Mouse (Mus musculus): ENCODE measurements around the gene Rec114.
A peak's percentile ranks its signal among the peaks of the same experiment; 100 is the strongest.

The Rec114 gene

DNA sequence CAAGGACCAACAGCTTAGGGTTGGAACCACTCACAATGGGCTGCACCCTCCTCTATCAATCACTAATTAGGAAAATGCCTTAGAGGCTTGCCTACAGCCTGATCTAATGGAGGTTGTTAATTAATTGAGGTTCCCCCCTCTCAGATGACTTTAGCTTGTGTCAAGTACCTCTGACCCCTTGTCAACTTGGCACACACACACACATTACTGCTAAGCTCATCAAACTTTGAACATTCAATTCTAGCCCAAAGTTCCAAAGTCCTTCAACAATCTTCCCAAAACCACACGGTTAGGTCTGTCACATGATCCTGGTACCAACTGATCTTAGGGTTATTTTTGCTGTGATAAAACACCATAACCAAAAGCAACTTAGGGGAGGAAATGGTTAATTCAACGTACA is 26.9 kb downstream of the Rec114 start:
- no peak for DNase-seq (ENCODE audit: low read depth, low spot score)

DNA sequence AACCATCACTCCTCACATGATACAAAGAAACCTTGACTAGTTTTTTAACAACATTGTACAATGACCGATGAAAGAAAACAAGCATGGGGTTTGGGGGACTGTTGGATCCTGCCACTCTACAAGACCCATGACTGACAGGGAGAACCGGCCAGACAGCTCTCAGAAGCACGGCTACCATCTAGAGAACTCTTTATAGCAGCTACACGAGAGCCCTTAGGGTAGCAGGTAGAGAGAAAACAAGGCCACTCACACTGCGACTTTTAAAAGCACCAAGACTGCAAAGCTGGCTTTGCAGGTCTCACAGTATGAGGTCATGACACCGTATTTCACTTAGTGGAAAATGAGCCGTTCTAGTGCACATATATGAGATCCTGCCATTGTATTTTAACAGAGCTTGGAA is 33.1 kb downstream of the Rec114 start:
- DNase-seq (ENCODE audit: low read depth, low spot score) = no peak

DNA sequence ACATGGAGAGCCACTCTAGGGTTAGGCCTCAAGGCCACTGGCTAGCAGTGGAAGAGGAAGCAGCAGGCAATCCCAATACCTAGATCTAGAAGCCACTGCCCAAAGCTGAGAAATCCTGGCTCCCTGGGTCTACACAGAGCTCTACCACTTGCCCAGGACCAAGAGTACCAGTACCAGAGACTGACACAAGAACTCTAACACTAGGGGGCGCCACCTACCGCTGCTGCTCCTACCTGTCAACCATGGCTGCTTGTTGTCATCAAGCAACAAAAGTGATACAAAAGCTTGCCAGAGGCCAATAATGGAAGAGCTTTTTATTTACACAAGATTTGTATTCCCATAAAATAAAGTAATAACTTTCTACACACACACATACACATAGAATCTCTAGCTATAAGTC is 33.8 kb downstream of the Rec114 start:
- DNase-seq (ENCODE audit: low read depth, low spot score) = peak; percentile 76

DNA sequence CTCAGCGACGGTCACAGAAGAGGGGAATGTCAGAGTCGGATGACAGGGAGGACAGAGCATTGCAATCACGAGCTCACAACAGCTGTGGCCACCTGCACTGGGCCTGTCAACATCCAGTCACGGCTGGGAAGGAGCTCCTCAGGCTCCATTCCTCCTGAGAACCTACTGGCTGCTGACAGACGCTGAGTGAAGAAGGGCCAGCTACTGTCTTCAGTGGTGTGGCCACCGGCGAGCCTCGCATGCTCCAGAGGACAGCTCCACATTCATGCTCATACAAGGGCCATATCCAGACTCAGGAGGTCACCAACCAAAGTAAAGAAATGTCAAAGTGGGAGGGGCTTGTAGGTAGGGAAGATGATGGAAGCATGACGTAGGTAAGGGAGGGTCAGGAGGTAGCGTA is 36.0 kb downstream of the Rec114 start:
- no peak for DNase-seq (ENCODE audit: low read depth, low spot score)

DNA sequence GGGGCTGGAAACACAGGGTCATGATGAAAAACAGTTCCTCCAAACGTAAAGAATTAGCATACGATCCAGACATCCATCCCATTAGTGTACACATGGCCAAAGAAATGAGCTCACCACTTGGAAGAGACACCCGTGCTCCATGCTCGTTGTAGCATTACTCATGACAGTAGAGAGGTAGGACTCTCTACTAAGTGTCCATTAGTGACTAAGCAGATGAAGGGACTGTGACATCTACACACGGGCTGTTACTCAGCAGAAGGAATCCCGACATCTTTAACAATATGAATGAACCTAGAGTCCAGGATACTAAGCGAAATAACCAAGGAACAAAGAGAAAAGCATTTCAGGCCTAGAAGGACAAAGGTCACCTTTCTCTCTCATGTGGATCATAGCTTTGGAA is 37.7 kb downstream of the Rec114 start:
- peak; percentile 69 for DNase-seq (ENCODE audit: low read depth, low spot score)

DNA sequence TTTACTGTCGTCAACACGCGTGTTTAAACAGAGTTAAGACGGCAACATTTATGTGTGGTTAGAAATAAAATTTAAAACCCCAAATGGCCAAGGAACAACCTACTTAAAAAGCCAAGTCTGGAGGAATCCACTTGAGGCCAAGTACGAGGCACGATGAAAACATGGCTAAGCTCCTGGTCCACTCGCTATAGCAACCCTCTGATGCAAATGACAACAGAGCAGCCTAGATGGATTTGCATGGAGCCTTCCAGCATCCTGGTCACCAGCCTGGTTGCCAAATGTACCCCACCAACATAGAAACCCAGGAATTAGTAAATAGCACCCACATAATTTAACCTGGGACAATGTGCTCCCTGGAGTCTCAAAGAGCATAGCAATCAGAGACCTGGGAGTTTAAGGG is 40.0 kb downstream of the Rec114 start:
- no peak for DNase-seq (ENCODE audit: low read depth, low spot score)

DNA sequence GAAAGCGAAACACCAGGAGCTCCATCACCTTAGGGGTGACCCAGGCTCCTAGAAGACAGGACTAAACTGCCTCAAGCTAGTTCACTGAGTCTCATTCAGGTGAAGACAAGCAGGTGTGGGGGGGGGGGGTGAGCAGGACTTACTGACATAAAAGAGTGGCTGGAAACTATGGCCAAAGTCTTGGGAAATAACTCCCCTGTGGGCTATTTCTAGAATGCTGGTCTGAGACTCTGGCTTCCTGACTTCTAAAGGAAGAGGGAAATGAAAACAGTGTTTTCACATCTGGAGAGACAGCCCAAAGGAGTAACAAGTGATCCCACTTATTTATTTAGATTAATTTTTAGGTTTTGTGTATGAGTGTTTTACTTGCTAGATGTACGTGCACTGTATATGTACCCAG is 42.0 kb downstream of the Rec114 start:
- DNase-seq (ENCODE audit: low read depth, low spot score) = peak; percentile 25

DNA sequence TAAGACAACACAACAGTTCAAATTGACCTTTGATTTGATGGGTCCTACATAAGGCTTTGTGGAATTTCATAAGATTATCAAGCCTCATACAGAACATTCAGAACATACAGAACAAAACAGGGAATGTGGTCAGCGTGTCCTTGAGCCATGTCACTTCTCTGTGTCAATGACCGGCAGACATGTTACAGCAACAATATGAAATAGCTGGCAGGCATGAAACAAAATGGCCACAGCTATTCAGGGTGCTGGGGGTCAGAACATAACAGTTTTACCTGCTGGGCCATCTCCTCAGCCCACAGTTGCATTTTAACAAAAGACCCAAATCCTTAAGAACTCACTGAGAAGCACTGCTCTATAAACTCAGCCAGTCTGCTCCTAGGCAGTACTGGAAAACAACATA is 45.3 kb downstream of the Rec114 start:
- DNase-seq (ENCODE audit: low read depth, low spot score) = no peak

DNA sequence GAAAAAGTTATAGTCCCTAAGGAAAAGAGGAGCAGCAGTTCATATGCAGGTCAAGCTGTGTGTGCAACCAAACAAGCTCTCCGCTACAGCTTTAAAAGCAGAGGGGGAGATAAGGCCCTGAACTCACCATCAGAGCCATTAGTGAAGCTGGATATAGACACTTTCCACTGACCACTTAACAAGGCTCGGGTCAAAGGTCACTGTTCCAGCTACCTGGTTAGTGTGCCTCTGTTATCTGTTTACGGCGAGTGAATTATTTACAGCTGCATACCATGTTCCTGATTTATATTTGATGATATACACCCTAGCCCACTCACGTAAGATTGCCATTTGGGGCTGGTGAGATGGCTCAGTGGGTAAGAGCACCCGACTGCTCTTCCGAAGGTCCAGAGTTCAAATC is 52.3 kb downstream of the Rec114 start:
- no peak for DNase-seq (ENCODE audit: low read depth, low spot score)

DNA sequence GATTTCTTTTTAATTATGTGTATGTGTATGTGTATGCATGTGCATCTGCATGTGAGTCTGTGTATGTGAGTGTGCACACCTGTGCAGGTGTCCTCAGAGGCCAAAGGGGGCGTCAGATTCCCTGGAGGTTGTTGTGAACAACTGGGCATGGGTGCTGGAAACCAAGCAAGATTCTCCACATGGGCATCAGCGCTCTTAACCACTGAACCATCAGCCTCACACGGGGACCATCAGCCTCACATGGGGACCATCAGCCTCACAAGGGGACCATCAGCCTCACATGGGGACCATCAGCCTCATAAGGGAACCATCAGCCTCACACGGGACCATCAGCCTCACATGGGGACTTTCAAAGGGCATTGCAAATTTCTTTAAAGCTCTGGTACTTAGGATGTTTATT is 53.1 kb downstream of the Rec114 start:
- DNase-seq (ENCODE audit: low read depth, low spot score) = no peak

DNA sequence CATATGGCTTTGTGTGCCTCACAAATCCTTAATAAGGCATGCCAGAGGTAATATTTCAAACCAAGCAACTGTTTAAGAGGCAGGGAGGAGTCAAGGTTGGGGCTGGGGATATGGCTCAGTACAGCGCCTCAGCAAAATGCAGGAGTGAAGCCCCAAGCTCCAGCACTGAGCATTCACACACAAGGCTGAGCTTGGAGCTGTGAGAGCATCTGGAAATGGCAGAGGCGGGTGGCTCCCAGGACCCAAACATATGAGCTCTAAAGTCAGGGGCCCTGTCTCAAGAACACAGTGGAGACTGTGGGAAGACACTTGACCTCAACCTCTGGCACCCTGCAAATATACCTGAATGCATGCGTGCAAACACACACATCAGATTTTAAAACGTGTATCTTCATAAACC is 55.7 kb downstream of the Rec114 start:
- no peak for DNase-seq (ENCODE audit: low read depth, low spot score)

DNA sequence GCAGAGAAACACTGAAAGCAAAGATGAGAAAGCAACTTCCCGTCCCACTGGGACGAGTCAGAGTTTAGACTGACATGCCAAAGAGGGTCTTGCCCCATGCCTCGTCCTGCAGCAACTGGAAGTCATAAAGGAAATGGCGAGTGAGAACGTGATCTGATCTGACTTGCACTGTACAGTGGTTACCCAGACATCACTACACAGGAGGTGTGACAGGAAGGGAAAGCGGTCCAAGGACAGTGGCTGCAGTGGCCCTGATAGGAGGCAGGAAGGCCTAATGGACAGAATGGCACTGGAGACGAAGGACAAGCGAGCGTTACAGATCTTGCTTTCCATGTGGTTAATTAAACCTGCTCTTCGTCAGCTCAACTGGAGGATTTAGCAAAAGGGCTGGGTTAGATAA is 58.5 kb downstream of the Rec114 start:
- DNase-seq (ENCODE audit: low read depth, low spot score) = no peak

DNA sequence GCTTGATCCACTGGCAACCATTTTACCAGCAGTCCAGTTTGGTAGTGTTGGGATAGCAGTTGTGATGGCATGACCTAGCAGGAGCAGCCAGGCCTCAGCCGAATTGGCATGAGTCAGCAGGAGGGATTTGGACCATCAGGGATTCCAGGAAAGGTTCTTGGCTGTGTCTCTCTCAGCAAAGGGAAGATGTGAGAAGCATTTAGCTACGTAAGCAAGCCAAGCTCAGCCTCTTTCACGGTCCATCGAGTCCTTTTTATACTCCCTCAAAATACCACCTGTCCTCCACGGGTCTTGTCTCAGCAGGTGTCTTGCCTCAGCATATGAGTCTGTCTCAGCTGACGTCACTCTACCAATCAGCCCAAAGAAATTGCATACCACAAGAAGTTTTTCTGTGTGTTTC is 60.4 kb downstream of the Rec114 start:
- DNase-seq (ENCODE audit: low read depth, low spot score) = no peak

DNA sequence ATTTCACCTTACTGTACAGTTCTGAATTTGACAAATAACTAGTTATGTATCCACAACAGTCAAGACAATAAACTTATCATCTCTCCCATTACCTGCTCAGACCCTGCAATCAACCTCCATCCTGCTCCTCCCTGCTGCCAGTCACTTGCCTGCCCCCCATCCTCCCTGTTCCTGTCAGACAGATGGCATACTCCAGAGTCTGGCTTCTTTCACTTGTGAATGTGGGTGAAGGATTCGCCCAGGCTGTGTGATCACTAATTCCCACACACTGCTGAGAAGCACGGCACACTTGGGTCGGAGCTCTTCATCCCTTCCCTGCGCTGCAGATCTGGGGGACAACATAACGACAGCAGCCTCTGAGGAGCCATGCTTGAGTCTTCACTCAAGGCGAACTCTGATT is 61.7 kb downstream of the Rec114 start:
- no peak for DNase-seq (ENCODE audit: low read depth, low spot score)

DNA sequence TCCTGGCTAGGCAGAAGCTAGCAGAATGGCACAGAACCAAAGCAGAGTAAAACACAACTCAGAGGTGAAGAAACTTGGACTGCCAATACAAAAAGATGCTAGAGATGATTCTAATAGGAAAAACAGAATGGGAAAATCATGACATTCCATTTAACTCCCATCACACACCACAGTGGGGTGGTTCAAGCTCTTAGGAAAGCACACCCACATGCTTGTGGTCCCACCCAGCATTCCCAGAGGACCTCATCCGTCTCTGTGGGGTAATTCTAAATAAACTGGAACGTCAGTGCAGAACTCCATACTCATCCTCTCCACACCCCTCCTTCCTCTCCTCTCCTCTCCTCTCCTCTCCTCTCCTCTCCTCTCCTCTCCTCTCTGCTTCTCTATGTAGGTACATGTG is 62.4 kb downstream of the Rec114 start:
- peak; percentile 56 for DNase-seq (ENCODE audit: low read depth, low spot score)

DNA sequence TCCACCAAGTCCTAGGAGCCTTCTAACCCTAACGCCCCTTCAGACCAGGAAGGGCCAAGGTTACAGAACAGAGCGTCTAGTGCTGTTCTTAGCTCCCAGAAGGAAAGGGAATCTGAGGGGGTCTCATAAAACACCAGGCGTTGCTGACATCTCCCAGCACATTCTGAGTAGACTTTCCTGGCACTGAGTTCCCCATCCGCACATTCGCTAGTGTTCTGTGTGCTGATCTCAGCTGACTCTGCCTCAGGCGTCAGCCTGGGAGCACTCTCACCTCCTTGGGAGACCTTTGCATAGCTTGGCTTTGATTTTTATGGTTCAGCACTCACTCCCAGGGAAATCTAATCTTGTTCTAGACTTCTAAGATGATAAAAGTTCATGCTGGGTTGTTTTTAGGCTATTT is 68.4 kb downstream of the Rec114 start:
- no peak for DNase-seq (ENCODE audit: low read depth, low spot score)

DNA sequence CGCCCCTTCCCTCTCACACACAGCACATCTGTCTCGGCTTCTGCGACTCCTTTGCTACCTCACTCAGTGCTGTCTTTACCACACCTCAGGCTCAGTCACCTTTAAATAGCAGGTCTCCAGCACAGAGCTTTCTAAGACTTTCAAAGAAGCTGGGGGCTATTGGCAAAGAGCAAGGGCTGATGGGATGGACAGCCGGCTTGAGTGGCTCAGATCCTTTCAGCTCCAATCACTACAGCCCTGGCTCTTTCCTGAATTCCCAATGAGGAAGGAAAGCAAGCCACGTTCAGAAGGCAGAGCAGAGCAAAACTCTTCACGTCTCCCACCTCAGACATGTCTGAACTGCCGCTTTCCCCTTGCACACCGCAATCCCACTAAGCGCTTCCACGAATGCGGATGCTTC is 69.0 kb downstream of the Rec114 start:
- no peak for DNase-seq (ENCODE audit: low read depth, low spot score)

DNA sequence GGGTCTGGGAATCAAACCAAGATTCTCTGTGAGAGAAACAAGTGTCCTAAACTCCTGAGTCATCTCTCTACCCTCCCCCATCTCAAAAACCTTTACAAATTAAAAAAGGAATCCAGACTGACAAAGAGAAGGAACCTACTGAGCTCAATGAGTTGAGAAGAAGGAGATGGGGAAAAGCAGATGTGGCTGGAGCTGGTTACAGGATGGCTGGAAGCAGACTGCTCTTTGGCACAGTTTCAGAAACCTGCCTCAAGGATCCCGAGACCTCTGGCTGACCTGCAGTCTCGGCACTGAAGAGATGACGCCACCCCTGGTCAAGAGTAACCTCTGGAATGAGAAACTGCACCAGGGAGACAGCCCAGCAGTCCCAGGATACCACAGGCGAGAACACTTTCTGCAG is 71.3 kb downstream of the Rec114 start:
- DNase-seq (ENCODE audit: low read depth, low spot score) = peak; percentile 59

DNA sequence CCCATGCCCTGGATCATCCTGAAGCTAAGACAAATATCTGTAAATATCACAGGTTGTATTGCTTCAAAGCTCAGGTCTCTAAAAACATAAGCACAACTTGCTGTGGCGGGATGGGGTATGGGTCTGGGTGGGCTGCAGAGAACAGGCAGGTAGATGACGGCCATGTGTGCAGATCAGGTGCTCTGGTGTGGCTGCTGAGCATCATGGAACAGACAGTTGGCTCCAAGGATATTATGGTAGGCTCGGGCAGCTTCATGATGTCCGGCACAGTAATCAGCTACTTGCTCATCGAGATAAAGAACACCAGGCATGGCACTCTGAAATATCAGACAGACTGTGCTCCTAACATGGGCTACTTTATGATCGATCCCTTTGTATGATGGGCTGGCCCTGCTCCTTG is 73.9 kb downstream of the Rec114 start:
- DNase-seq (ENCODE audit: low read depth, low spot score) = no peak

DNA sequence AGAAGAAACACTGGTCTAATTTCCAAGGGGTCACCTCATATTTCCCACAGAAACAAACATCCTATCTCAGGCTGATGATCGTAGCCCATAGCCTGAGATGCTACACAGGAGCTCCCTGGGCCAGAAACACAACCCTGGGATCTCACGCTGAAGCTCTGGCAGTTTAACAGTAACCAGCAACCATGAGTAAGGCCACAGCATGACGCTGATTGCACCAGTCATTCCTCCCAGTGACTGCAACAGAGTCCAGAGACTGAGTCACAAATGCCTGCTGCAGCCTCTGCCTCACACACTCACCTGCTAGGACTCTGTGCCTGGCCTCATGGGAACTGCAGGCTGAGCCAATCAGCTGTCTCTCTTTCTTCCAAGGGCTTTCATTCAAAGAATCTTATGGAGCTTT is 74.7 kb downstream of the Rec114 start:
- DNase-seq (ENCODE audit: low read depth, low spot score) = no peak

DNA sequence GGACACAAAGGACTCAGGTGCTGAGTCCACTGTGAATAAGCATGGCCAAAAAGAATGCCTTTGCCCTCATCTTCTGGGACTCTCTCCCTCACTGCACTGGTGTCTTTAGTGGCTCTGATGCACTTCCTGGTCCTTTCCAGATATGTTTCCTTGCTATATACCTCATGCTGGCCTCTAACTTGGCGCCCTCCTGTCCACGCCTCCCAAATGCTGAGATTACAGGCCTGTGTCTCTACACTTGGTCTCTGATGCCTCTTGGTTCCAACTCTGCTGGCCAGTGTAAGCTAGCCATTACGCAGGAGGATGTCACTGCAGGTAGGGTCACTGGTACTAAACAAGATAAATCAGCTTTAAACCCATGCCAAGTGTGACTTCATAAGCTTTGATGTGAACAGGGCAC is 75.6 kb downstream of the Rec114 start:
- no peak for DNase-seq (ENCODE audit: low read depth, low spot score)

DNA sequence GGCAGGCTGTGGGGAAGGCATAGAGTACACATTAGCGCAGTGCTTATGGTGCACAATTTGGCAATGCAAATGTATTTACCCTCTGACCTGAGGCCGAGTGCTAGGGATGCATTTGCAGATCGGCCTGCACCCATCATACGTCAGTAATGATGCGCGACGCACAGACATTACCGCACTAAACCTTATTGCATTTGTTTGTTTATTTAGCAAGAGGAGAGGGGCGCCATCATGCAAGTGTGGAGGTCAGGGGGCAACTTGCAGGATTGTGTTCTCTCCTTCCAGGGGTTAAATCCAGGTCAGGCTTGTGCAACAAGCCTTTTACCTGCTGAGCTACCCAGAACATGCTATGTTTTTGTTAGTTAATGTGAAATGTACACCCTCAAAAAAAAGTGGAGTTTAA is 76.5 kb downstream of the Rec114 start:
- DNase-seq (ENCODE audit: low read depth, low spot score) = no peak

DNA sequence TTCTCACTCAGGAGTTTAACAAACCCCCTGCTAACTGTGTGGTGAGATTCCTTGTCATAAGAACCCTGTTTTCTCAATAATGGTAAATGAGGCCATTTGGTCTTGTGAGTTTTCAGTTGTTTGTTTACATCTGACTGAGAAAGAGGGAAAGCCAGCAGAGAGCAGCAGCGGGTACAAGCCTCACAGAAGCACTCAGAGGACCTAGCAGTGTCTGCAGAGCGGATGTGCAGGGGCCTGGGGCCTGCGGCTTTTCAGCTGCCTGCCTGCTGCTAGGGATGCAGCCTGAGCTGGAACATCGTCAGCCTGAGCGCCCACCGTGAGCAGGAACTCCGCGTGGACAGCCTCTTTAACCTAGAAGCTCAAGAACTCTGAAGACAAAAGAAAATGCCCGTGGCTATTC is 77.6 kb downstream of the Rec114 start:
- DNase-seq (ENCODE audit: low read depth, low spot score) = no peak

DNA sequence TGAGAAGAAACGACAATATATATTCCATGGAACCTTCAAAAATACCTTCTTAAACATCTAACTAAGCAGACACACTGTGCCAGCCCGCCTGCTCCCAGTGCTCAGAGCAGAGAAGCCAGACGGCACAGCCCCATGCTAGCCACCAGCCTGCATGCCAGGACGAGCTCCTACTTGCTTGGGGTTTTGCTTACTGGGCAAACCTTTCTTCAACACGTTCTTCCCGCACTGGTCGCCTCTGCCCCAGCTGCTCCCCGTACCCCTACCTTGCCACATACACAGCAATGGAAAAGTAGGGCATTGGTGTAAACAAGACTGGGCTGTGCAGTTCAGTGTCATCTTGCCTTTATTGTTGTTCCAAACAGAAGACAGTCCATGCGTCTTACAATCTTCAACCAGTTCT is 78.3 kb downstream of the Rec114 start:
- DNase-seq (ENCODE audit: low read depth, low spot score) = no peak

DNA sequence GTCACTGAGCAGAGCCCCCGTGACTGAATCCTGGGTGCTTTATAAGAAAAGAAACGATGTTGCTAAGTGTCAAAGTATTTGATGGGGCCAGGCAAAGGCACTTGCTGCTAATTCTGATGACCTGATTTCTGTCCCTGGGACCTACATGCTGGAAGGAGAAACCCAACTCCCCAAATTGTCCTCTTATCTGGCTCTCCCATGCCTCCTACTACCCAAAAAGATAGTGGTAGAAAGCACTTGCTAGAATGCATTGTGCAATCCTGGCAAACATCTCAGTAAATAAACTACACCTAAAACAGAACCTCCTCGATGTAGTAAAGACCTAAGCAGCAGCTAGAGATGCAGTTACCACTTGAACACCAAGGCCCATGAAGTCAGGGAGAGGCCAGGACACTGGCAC is 81.0 kb downstream of the Rec114 start:
- no peak for DNase-seq (ENCODE audit: low read depth, low spot score)

Measured in 3T3-L1 (cell line).